Mouse (Mus musculus) stomach, embryonic 15.5 days (tissue): ENCODE data around the gene AB124611. TPM values are rescaled to one million over a fixed set of nuclear protein-coding genes. Genes with fewer than 3 reads are reported as not detected.
"Not testable (repeated sequence)": the region's sequence is repeated elsewhere in the genome, so short reads cannot be mapped to it uniquely, and the experiment has no call there.

Source experiments
- ATAC-seq: fragments of 200-750 bp; cut with Nextera tagmentation; 2 replicates; pipeline ENCODE4 v1.8.0; 2017; ENCODE audit warnings: low read depth, moderate number of reproducible peaks, moderate TSS enrichment; ENCODE audit not compliant: insufficient read depth, low FRiP score
- H3K27ac ChIP-seq: fragments of 300-500 bp; sonication (generic); 2 replicates; pipeline ENCODE4 v1.5.1; 2015; ENCODE audit warnings: mild to moderate bottlenecking, inconsistent platforms
- H3K27me3 ChIP-seq: fragments of 300-500 bp; sonication (generic); replicated peaks from 2 replicates; pipeline ENCODE4 v1.6.1; 2015; ENCODE audit warnings: inconsistent platforms
- H3K36me3 ChIP-seq: fragments of 300-500 bp; sonication (generic); 2 replicates; pipeline ENCODE4 v1.6.1; 2015; ENCODE audit warnings: inconsistent platforms
- H3K4me1 ChIP-seq: fragments of 300-500 bp; sonication (generic); 2 replicates; pipeline ENCODE4 v1.6.1; 2015; ENCODE audit warnings: inconsistent platforms
- H3K4me2 ChIP-seq: fragments of 300-500 bp; sonication (generic); 2 replicates; pipeline ENCODE4 v1.6.1; 2015; ENCODE audit warnings: mild to moderate bottlenecking, inconsistent platforms
- H3K4me3 ChIP-seq: fragments of 300-500 bp; sonication (generic); replicated peaks from 2 replicates; pipeline ENCODE4 v1.5.1; 2015; ENCODE audit warnings: inconsistent platforms
- H3K9ac ChIP-seq: fragments of 300-500 bp; sonication (generic); 2 replicates; pipeline ENCODE4 v1.6.1; 2015; ENCODE audit warnings: inconsistent platforms
- H3K9me3 ChIP-seq: fragments of 300-500 bp; sonication (generic); 2 replicates; pipeline ENCODE4 v1.6.1; 2016; ENCODE audit warnings: inconsistent platforms
- WGBS: fragments of 180-500 bp; shearing (Covaris S2); methylation state at CpG from one replicate; pipeline ENCODE4 v1.1.7; 2015; 5-methylcytosine and 5-hydroxymethylcytosine counted together
- polyA plus RNA-seq: library from polyadenylated mRNA; unstranded; fragments of >200 nt; fragmentation: Nextera tagmentation; extraction: Ambion mirVana; gene quantifications from 2 replicates; pipeline ENCODE4 v1.2.1, GENCODE M21; 2015

Gene AB124611
- polyA plus RNA-seq, 1 experiment from 2014 or later = 6.0 TPM

- Histone ChIP-seq H3K4me2 (no peak overlapping the region), H3K4me1 (peaks cover 8% of the 10 kb centered on the region), H3K9ac (no peak overlapping the region), H3K27me3 (no peaks in the 10 kb centered on the region), H3K9me3 (no peaks in the 10 kb centered on the region), H3K27ac (no peak overlapping the region), H3K36me3 (peaks cover 41% of the 10 kb centered on the region), H3K4me3 (no peak overlapping the region)
- ATAC-seq = no peak
These were observed 20.2 kb upstream of the AB124611 start for GRCm38 (mm10) chr9:21505767-21506166.

- no peaks in the 10 kb centered on the region for H3K27me3 ChIP-seq
- peaks cover 11% of the 10 kb centered on the region for H3K4me1 ChIP-seq
- no peak overlapping the region for H3K4me2 ChIP-seq
- H3K36me3 ChIP-seq = peaks cover 39% of the 10 kb centered on the region
- no peak overlapping the region for H3K27ac ChIP-seq
- no peaks in the 10 kb centered on the region for H3K9me3 ChIP-seq
- WGBS = 90% methylated on average over 15 of the region's 15 CpGs
- H3K9ac ChIP-seq = no peak overlapping the region
- H3K4me3 ChIP-seq = no peak overlapping the region
- no peak for ATAC-seq
These were observed 18.1 kb upstream of the AB124611 start for GRCm38 (mm10) chr9:21507753-21508430.

- H3K9ac ChIP-seq = 0 out of 2 replicates have a peak overlapping the region, but pooled peaks have one; percentile 69
- no peak overlapping the region for H3K27ac ChIP-seq
- no peaks in the 10 kb centered on the region for H3K9me3 ChIP-seq
- H3K4me1 ChIP-seq = peaks cover 11% of the 10 kb centered on the region
- peaks cover 39% of the 10 kb centered on the region for H3K36me3 ChIP-seq
- no peak for ATAC-seq
- no peaks in the 10 kb centered on the region for H3K27me3 ChIP-seq
- WGBS = 79% methylated on average over 7 of the region's 7 CpGs
- H3K4me2 ChIP-seq = peak overlapping the region; percentile 74
- H3K4me3 ChIP-seq = peak overlapping the region; percentile 90
These were observed 17.0 kb upstream of the AB124611 start for GRCm38 (mm10) chr9:21508871-21509404.

GRCm38 (mm10) chr9:21509772-21510688 is 15.9 kb upstream of the AB124611 start, which contains the start of gene Tmed1:
Gene Tmed1, minus strand, starts transcription at chr9:21510252.
- H3K9me3 ChIP-seq = no peaks in the 10 kb centered on the region
- ATAC-seq = peak; percentile 96
- under 1% methylated on average over 44 of the region's 44 CpGs for WGBS
- H3K27me3 ChIP-seq = no peaks in the 10 kb centered on the region
- H3K27ac ChIP-seq = peak within 1 kb of the TSS; percentile 97
- H3K4me2 ChIP-seq = peak within 1 kb of the TSS; percentile 74
- peak within 1 kb of the TSS; percentile 69 for H3K9ac ChIP-seq
- peaks cover 30% of the 10 kb centered on the region for H3K36me3 ChIP-seq
- H3K4me3 ChIP-seq = peak within 1 kb of the TSS; percentile 90
- H3K4me1 ChIP-seq = peaks cover 11% of the 10 kb centered on the region

- H3K36me3 ChIP-seq = peaks cover 26% of the 10 kb centered on the region
- H3K9me3 ChIP-seq = no peaks in the 10 kb centered on the region
- peak overlapping the region; percentile 97 for H3K27ac ChIP-seq
- ATAC-seq = no peak
- peak overlapping the region; percentile 74 for H3K4me2 ChIP-seq
- 2% methylated on average over 7 of the region's 7 CpGs for WGBS
- H3K4me1 ChIP-seq = peaks cover 11% of the 10 kb centered on the region
- peak overlapping the region; percentile 37; the same call in 1 of the 2 replicates for H3K9ac ChIP-seq
- no peaks in the 10 kb centered on the region for H3K27me3 ChIP-seq
- H3K4me3 ChIP-seq = peak overlapping the region; percentile 90
These were observed 15.3 kb upstream of the AB124611 start for GRCm38 (mm10) chr9:21510689-21511015.

GRCm38 (mm10) chr9:21511052-21511451 is 14.9 kb upstream of the AB124611 start:
- Histone ChIP-seq H3K4me3 (peak overlapping the region; percentile 90), H3K27ac (peak overlapping the region; percentile 97)

GRCm38 (mm10) chr9:21513466-21513865 is 12.5 kb upstream of the AB124611 start:
- ATAC-seq = no peak
- H3K36me3 ChIP-seq = no peaks in the 10 kb centered on the region
- H3K27ac ChIP-seq = no peak overlapping the region
- H3K9ac ChIP-seq = no peak overlapping the region
- H3K4me1 ChIP-seq = peaks cover 15% of the 10 kb centered on the region
- H3K9me3 ChIP-seq = no peaks in the 10 kb centered on the region
- 96% methylated on average over 4 of the region's 4 CpGs for WGBS
- H3K27me3 ChIP-seq = no peaks in the 10 kb centered on the region
- H3K4me2 ChIP-seq = no peak overlapping the region
- no peak overlapping the region for H3K4me3 ChIP-seq

More at GRCm38 (mm10) chr9:21511052-21511451, 14.9 kb upstream of the AB124611 start:
- no peak for ATAC-seq
- 78% methylated on average over 9 of the region's 9 CpGs for WGBS
- Histone ChIP-seq H3K9me3 (no peaks in the 10 kb centered on the region), H3K4me1 (peaks cover 11% of the 10 kb centered on the region), H3K4me2 (peak overlapping the region; percentile 74), H3K27me3 (no peaks in the 10 kb centered on the region), H3K36me3 (peaks cover 22% of the 10 kb centered on the region), H3K9ac (no peak overlapping the region)

- Histone ChIP-seq H3K9ac (no peak overlapping the region), H3K27ac (no peak overlapping the region), H3K4me1 (peaks cover 4% of the 10 kb centered on the region; the same call in 1 of the 2 replicates), H3K4me3 (no peak overlapping the region), H3K36me3 (no peaks in the 10 kb centered on the region), H3K9me3 (no peaks in the 10 kb centered on the region), H3K27me3 (no peaks in the 10 kb centered on the region), H3K4me2 (no peak overlapping the region)
- WGBS = 69% methylated on average over 6 of the region's 6 CpGs
- no peak for ATAC-seq
These were observed 8.0 kb upstream of the AB124611 start for GRCm38 (mm10) chr9:21517947-21518495.

GRCm38 (mm10) chr9:21518690-21519089 is 7.3 kb upstream of the AB124611 start:
- not testable (repeated sequence) for H3K4me3 ChIP-seq, H3K36me3 ChIP-seq, H3K9me3 ChIP-seq, H3K27ac ChIP-seq, H3K27me3 ChIP-seq, H3K4me2 ChIP-seq, H3K9ac ChIP-seq, H3K4me1 ChIP-seq, ATAC-seq
- WGBS = 78% methylated on average over 6 of the region's 6 CpGs

GRCm38 (mm10) chr9:21525142-21525936 is 637 bp upstream of the AB124611 start:
- no peak for ATAC-seq
- no peaks in the 10 kb centered on the region for H3K27me3 ChIP-seq
- H3K9me3 ChIP-seq = no peaks in the 10 kb centered on the region
- 0 out of 2 replicates have a peak overlapping the region, but pooled peaks have one; percentile 11 for H3K27ac ChIP-seq
- no peak overlapping the region for H3K4me2 ChIP-seq
- H3K36me3 ChIP-seq = no peaks in the 10 kb centered on the region
- 80% methylated on average over 7 of the region's 7 CpGs for WGBS
- no peak overlapping the region for H3K4me3 ChIP-seq
- H3K9ac ChIP-seq = no peak overlapping the region
- H3K4me1 ChIP-seq = no peaks in the 10 kb centered on the region

GRCm38 (mm10) chr9:21526634-21526944 is 613 bp downstream of the AB124611 start:
- Histone ChIP-seq H3K9ac (no peak overlapping the region), H3K9me3 (no peaks in the 10 kb centered on the region), H3K4me2 (no peak overlapping the region), H3K36me3 (no peaks in the 10 kb centered on the region), H3K4me3 (no peak overlapping the region; the same call in 1 of the 2 replicates), H3K27me3 (no peaks in the 10 kb centered on the region), H3K4me1 (no peaks in the 10 kb centered on the region), H3K27ac (no peak overlapping the region)
- no peak for ATAC-seq
- WGBS = 59% methylated on average over 3 of the region's 3 CpGs
